Mouse (Mus musculus): Measurements from ENCODE around the gene Anxa6. TPM values are rescaled to one million over a fixed set of nuclear protein-coding genes. Genes with fewer than 3 reads are reported as not detected.
A peak's percentile ranks its signal among the peaks of the same experiment; 100 is the strongest.

The Anxa6 gene
- polyA plus RNA-seq, 1 experiment from 2014 or later, result 86.9 TPM

GRCm38 (mm10) chr11:55019711-55020110 lies 13.5 kb downstream of the Anxa6 start:
- no peak overlapping the region for H3K27ac ChIP-seq (ENCODE audit: low read depth, low read length)
- TF ChIP-seq CTCF (IDR thresholded peaks at IDR 0.05; ENCODE audit: low read depth), result no peak
- H3K4me2 ChIP-seq (replicated peaks; ENCODE audit: low read depth), result no peak overlapping the region
- H3K9ac ChIP-seq (ENCODE audit: low read depth, low read length), result no peak overlapping the region
- H3K36me3 ChIP-seq (ENCODE audit: control insufficient read depth, insufficient read depth), result peaks cover 11% of the 10 kb centered on the region; the same call in 1 of the 2 replicates
- 84% methylated on average over 2 of the region's 2 CpGs for WGBS
- no peak overlapping the region for H3K4me3 ChIP-seq (ENCODE audit: low read depth, low read length)
- no peaks in the 10 kb centered on the region for H3K9me3 ChIP-seq (ENCODE audit: control insufficient read depth)
- H3K27me3 ChIP-seq (replicated peaks; ENCODE audit: control insufficient read depth, insufficient read depth, low read length), result no peaks in the 10 kb centered on the region
- peaks cover 33% of the 10 kb centered on the region for H3K4me1 ChIP-seq (replicated peaks; ENCODE audit: control insufficient read depth, insufficient read depth, low read length)
- ATAC-seq, result no peak

GRCm38 (mm10) chr11:55018034-55018433 lies 15.2 kb downstream of the Anxa6 start:
- Histone ChIP-seq H3K27ac (ENCODE audit: low read depth, low read length) (no peak overlapping the region), H3K36me3 (ENCODE audit: control insufficient read depth, insufficient read depth) (peaks cover 16% of the 10 kb centered on the region; the same call in 1 of the 2 replicates), H3K4me3 (ENCODE audit: low read depth, low read length) (no peak overlapping the region), H3K27me3 (replicated peaks; ENCODE audit: control insufficient read depth, insufficient read depth, low read length) (no peaks in the 10 kb centered on the region), H3K4me1 (replicated peaks; ENCODE audit: control insufficient read depth, insufficient read depth, low read length) (peaks cover 17% of the 10 kb centered on the region), H3K9me3 (ENCODE audit: control insufficient read depth) (no peaks in the 10 kb centered on the region), H3K4me2 (replicated peaks; ENCODE audit: low read depth) (no peak overlapping the region), H3K9ac (ENCODE audit: low read depth, low read length) (no peak overlapping the region)
- no peak for TF ChIP-seq CTCF (IDR thresholded peaks at IDR 0.05; ENCODE audit: low read depth)
- ATAC-seq, result no peak
- 72% methylated on average over 6 of the region's 6 CpGs for WGBS

- no peak overlapping the region for H3K4me2 ChIP-seq (replicated peaks; ENCODE audit: low read depth)
- H3K36me3 ChIP-seq (ENCODE audit: control insufficient read depth, insufficient read depth), result peaks cover 19% of the 10 kb centered on the region; the same call in 1 of the 2 replicates
- no peaks in the 10 kb centered on the region for H3K27me3 ChIP-seq (replicated peaks; ENCODE audit: control insufficient read depth, insufficient read depth, low read length)
- no peak overlapping the region for H3K27ac ChIP-seq (ENCODE audit: low read depth, low read length)
- no peak for ATAC-seq
- WGBS, result 93% methylated on average over 2 of the region's 2 CpGs
- peaks cover 11% of the 10 kb centered on the region for H3K4me1 ChIP-seq (replicated peaks; ENCODE audit: control insufficient read depth, insufficient read depth, low read length)
- TF ChIP-seq CTCF (IDR thresholded peaks at IDR 0.05; ENCODE audit: low read depth), result no peak
- no peak overlapping the region for H3K9ac ChIP-seq (ENCODE audit: low read depth, low read length)
- H3K4me3 ChIP-seq (ENCODE audit: low read depth, low read length), result no peak overlapping the region
- H3K9me3 ChIP-seq (ENCODE audit: control insufficient read depth), result no peaks in the 10 kb centered on the region
These were observed 16.0 kb downstream of the Anxa6 start for GRCm38 (mm10) chr11:55017201-55017600.

- no peak for TF ChIP-seq CTCF (IDR thresholded peaks at IDR 0.05; ENCODE audit: low read depth)
- 62% methylated on average over 1 of the region's 1 CpGs for WGBS
- H3K36me3 ChIP-seq (ENCODE audit: control insufficient read depth, insufficient read depth), result peaks cover 19% of the 10 kb centered on the region; the same call in 1 of the 2 replicates
- no peak overlapping the region for H3K4me3 ChIP-seq (ENCODE audit: low read depth, low read length)
- H3K9me3 ChIP-seq (ENCODE audit: control insufficient read depth), result no peaks in the 10 kb centered on the region
- H3K27me3 ChIP-seq (replicated peaks; ENCODE audit: control insufficient read depth, insufficient read depth, low read length), result no peaks in the 10 kb centered on the region
- no peak for ATAC-seq
- no peak overlapping the region for H3K27ac ChIP-seq (ENCODE audit: low read depth, low read length)
- peaks cover 7% of the 10 kb centered on the region for H3K4me1 ChIP-seq (replicated peaks; ENCODE audit: control insufficient read depth, insufficient read depth, low read length)
- H3K4me2 ChIP-seq (replicated peaks; ENCODE audit: low read depth), result no peak overlapping the region
- no peak overlapping the region for H3K9ac ChIP-seq (ENCODE audit: low read depth, low read length)
These were observed 16.5 kb downstream of the Anxa6 start for GRCm38 (mm10) chr11:55016758-55017157.

- no peak overlapping the region for H3K9ac ChIP-seq (ENCODE audit: low read depth, low read length)
- WGBS, result 69% methylated on average over 9 of the region's 9 CpGs
- no peak overlapping the region for H3K27ac ChIP-seq (ENCODE audit: low read depth, low read length)
- H3K36me3 ChIP-seq (ENCODE audit: control insufficient read depth, insufficient read depth), result peaks cover 20% of the 10 kb centered on the region; the same call in 1 of the 2 replicates
- TF ChIP-seq CTCF (IDR thresholded peaks at IDR 0.05; ENCODE audit: low read depth), result no peak
- H3K9me3 ChIP-seq (ENCODE audit: control insufficient read depth), result no peaks in the 10 kb centered on the region
- H3K4me3 ChIP-seq (ENCODE audit: low read depth, low read length), result no peak overlapping the region
- H3K27me3 ChIP-seq (replicated peaks; ENCODE audit: control insufficient read depth, insufficient read depth, low read length), result no peaks in the 10 kb centered on the region
- ATAC-seq, result no peak
- H3K4me1 ChIP-seq (replicated peaks; ENCODE audit: control insufficient read depth, insufficient read depth, low read length), result no peaks in the 10 kb centered on the region
- H3K4me2 ChIP-seq (replicated peaks; ENCODE audit: low read depth), result no peak overlapping the region
These were observed 17.4 kb downstream of the Anxa6 start for GRCm38 (mm10) chr11:55015831-55016241.

GRCm38 (mm10) chr11:55015264-55015663 lies 18.0 kb downstream of the Anxa6 start:
- H3K27ac ChIP-seq (ENCODE audit: low read depth, low read length), result no peak overlapping the region

GRCm38 (mm10) chr11:55013802-55014201 lies 19.4 kb downstream of the Anxa6 start:
- ATAC-seq, result peak; percentile 25; the same call in 1 of the 2 replicates
- no peaks in the 10 kb centered on the region for H3K4me1 ChIP-seq (replicated peaks; ENCODE audit: control insufficient read depth, insufficient read depth, low read length)
- H3K4me2 ChIP-seq (replicated peaks; ENCODE audit: low read depth), result no peak overlapping the region
- TF ChIP-seq CTCF (IDR thresholded peaks at IDR 0.05; ENCODE audit: low read depth), result no peak
- H3K27ac ChIP-seq (ENCODE audit: low read depth, low read length), result no peak overlapping the region
- H3K36me3 ChIP-seq (ENCODE audit: control insufficient read depth, insufficient read depth), result peaks cover 35% of the 10 kb centered on the region; the same call in 1 of the 2 replicates
- H3K9ac ChIP-seq (ENCODE audit: low read depth, low read length), result no peak overlapping the region
- H3K9me3 ChIP-seq (ENCODE audit: control insufficient read depth), result no peaks in the 10 kb centered on the region
- WGBS, result 62% methylated on average over 6 of the region's 6 CpGs
- no peak overlapping the region for H3K4me3 ChIP-seq (ENCODE audit: low read depth, low read length)
- H3K27me3 ChIP-seq (replicated peaks; ENCODE audit: control insufficient read depth, insufficient read depth, low read length), result no peaks in the 10 kb centered on the region

More at GRCm38 (mm10) chr11:55015264-55015663, 18.0 kb downstream of the Anxa6 start:
- Histone ChIP-seq H3K36me3 (ENCODE audit: control insufficient read depth, insufficient read depth) (peaks cover 21% of the 10 kb centered on the region; the same call in 1 of the 2 replicates), H3K4me3 (ENCODE audit: low read depth, low read length) (no peak overlapping the region), H3K27me3 (replicated peaks; ENCODE audit: control insufficient read depth, insufficient read depth, low read length) (no peaks in the 10 kb centered on the region), H3K4me2 (replicated peaks; ENCODE audit: low read depth) (no peak overlapping the region), H3K4me1 (replicated peaks; ENCODE audit: control insufficient read depth, insufficient read depth, low read length) (no peaks in the 10 kb centered on the region), H3K9ac (ENCODE audit: low read depth, low read length) (no peak overlapping the region), H3K9me3 (ENCODE audit: control insufficient read depth) (no peaks in the 10 kb centered on the region)
- ATAC-seq, result no peak
- no peak for TF ChIP-seq CTCF (IDR thresholded peaks at IDR 0.05; ENCODE audit: low read depth)
- WGBS, result 88% methylated on average over 3 of the region's 3 CpGs
